Mouse (Mus musculus): Measurements from ENCODE around the gene Pex7.

Gene Pex7

GRCm38 (mm10) chr10:19880437-19880836 lies 27.1 kb downstream of the Pex7 start:
- in situ Hi-C loops (cut with MboI, MseI): no loop called here

DNA sequence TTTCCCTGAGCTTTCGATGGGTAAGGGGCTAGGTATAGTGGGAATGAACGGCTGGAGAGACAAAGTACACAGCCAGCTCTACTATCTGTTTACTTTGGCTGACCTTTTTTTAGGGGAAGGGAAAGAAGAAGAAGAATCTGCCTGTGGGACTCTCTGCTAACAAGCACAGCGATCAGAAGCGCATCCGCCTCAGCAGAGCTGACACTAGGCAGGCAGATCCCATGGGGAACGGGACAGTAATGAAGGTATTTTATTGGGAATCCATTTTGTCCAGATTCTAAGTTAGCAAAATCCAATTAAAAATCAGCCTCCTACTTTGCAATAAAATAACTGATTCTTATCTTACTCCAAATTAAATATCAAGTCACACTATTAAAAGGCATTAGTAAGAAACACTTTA lies 28.3 kb downstream of the Pex7 start:
- in situ Hi-C loops (cut with MboI, MseI): no loop called here

DNA sequence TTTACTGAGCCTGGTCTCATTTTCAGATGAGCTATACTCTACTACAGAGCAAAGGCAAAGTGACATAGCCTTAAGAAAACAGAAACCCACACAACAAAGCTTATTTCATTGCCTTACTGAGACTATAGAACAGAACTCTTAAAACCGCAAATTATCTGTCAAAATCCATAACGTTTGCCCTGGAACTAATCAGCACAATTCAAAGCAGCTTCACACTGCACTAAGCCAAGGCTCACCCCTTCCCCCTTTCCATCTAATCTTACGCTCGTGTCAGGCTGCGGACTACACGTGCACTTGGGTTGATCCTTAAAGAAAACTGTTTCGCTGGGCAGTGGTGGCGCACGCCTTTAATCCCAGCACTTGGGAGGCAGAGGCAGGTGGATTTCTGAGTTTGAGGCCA lies 29.8 kb downstream of the Pex7 start:
- in situ Hi-C loops (cut with MboI, MseI): no loop called here

DNA sequence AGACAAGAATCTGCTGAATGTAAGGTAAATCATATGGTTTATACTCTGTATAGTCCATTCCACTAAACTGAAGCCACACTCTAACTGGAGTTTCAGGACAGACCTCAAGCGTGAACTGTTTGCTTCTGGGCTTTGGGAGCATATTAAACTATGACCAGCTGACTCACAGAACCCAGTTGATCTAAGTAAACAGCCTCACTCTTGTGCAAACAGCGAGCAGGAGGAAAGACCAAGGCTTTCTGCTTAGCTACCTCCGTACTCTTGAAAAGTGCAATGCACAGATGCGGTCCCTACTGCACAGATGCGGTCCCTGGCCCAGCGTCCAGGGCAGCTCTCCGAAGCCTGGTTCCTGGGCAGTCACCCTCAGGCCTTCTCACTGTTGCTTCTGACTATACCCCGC lies 30.2 kb downstream of the Pex7 start:
- in situ Hi-C loops (cut with MboI, MseI): no loop called here

DNA sequence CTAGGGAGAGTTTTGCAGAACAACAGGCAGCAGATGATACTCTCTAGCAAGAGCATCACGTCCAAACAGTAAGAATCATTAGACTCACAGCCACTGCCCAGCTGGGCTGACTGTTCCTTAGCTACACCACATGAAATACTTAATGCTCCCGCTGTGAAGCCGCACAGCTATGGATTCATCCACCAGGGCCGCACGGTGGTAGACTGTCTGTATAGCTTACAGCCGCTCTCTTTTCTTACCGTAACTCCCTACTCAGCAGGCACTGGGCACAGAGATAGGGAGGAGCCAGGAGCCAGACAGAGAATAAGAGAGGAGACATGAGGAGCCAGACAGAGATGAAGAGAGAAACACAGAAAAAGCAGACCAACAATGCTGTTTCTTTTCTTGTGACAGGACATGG lies 30.8 kb downstream of the Pex7 start:
- in situ Hi-C loops (cut with MboI, MseI): no loop called here

DNA sequence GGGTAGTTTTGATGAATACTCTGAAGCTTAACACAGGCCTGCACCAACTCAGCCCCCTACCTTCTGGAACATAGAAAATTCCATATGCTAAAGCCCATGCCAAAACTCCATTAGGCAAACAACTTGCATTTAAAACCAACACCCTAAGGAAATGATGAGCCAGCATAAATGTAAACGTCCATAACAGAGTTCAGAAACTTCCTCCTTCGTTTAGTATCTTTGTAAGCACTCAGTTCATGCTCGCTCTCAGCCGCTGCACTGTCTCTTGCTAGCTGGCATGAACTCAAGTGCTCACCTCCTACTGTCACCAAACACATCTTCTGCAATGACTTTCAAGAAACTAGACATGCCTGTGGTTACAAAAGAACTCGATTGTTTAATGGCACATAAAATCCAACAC lies 32.1 kb downstream of the Pex7 start:
- in situ Hi-C loops (cut with MboI, MseI): no loop called here

- in situ Hi-C loops (cut with MboI, MseI): no loop called here
Measured at GRCm38 (mm10) chr10:19855597-19856306, 51.7 kb downstream of the Pex7 start.

GRCm38 (mm10) chr10:19853609-19854008 lies 53.9 kb downstream of the Pex7 start:
- in situ Hi-C loops (cut with MboI, MseI): no loop called here

DNA sequence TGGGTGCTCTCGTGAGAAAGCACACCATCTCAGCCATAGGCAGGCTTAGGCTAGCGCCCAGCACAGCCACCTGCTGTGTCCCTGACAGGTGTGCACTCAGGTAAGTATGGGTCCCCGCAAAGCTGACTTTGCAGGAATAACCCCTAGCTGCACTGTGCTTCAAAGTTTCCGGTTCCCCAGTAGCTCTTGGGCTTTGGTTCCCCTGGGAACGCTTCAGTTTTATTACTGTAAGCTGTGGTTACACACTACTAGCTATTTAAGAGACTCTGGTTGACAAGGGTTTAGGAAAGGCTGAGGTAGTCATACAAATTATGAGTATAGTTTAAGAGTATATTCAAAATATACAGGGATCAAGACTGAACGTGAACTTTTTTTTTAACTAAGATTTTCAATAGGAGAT lies 54.7 kb downstream of the Pex7 start:
- in situ Hi-C loops (cut with MboI, MseI): no loop called here

GRCm38 (mm10) chr10:19850998-19851691 lies 56.3 kb downstream of the Pex7 start, which contains the start of gene Slc35d3:
Gene Slc35d3 (minus strand): TSS chr10:19851459.
- in situ Hi-C loops (cut with MboI, MseI): no loop called here

GRCm38 (mm10) chr10:19850544-19850997 lies 56.9 kb downstream of the Pex7 start:
- in situ Hi-C loops (cut with MboI, MseI): no loop called here

DNA sequence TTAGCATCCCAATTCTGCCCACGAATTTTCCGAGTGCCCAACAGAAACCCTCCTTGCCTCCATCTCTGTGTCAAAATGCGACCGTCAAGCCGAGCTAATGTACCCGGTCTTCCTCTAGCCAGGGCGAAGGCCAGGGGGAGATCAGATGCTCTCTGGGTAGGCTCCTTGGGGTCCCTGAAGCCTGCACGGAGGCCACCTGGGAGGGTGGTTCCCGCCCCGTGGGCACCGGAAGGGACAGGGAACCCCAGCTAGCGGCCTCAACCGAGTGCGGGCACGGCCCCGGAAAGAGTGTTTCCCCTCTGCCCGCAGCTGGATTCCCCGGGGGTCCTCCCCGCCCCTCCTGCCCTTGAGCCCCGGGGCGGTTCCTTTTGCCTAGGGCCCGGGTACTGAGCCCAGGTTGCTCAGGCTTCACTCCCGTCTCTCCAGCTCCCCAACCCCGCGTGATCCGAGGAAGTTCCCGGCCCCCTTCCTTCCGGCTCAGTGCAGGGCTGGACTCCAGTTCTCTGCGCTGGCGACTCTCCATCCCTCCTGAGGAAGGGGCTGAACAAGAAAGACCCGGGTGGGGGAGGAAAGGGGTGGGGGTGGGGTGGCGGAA lies 57.6 kb downstream of the Pex7 start:
- in situ Hi-C loops (cut with MboI, MseI): no loop called here

DNA sequence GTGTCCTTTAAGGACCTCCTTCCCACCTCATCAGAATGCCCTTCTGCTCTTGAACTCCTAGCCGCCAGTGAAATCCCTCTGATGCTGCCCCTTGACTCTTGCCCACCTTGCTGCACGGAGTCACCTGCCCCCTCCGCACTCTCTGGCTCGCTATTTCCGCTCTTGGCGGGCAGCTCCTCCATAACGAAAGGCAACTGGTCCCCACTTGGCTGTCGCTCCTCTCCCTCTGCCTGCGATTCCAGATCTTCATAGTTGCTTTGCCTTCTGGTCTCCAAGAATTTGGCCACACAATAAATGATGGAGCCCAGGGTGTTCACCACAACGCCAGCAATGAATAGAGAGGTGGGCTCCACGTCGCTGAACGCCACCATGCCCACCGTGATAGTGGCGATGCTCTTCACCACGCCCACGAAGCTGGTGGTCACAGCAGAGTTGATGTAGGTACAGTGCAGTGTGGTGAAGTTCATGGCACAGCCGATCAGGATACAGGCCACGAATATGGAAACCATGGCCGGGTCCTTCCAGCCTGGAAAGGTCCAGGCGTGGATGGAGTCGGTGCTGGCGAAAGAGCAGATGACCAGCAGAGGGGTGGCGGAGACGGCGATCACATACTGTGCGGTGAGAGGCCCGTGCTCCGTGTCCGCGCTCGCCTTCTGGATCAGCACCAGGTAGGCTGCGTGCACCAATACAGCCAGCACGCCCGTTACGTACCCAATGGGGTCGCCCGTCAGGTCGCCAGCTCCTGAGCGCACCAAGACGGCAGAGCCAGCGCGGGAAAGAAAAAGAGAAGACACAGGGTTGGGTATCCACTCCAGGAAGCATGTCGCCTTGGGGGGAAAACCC lies 58.3 kb downstream of the Pex7 start:
- in situ Hi-C loops (cut with MboI, MseI): no loop called here

GRCm38 (mm10) chr10:19839836-19840235 lies 67.7 kb downstream of the Pex7 start:
- in situ Hi-C loops (cut with MboI, MseI): no loop called here

- in situ Hi-C loops (cut with MboI, MseI): no loop called here
Measured at GRCm38 (mm10) chr10:19835887-19836710, 71.4 kb downstream of the Pex7 start.

DNA sequence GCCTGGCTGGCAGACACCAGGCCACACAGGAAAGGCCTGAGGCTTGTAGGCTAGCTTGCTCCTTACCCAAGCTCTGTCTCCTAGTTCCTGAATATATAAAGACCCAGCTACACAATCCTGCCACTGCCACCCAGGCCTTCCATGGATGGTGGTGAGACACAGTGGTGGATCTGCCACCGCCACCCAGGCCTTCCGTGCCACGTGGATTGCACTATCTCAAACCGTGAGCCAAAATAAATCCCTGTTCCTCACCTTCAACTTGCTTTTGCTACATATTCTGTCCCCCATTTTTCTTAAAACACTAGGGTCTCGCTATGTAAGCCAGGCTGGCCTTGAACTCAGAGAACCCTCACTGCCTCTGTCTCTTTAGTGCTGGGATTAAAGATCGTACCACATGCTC lies 73.3 kb downstream of the Pex7 start:
- in situ Hi-C loops (cut with MboI, MseI): no loop called here

GRCm38 (mm10) chr10:19831072-19831849 lies 76.2 kb downstream of the Pex7 start:
- in situ Hi-C loops (cut with MboI, MseI): no loop called here

GRCm38 (mm10) chr10:19820986-19821385 lies 86.5 kb downstream of the Pex7 start:
- in situ Hi-C loops (cut with MboI, MseI): no loop called here

DNA sequence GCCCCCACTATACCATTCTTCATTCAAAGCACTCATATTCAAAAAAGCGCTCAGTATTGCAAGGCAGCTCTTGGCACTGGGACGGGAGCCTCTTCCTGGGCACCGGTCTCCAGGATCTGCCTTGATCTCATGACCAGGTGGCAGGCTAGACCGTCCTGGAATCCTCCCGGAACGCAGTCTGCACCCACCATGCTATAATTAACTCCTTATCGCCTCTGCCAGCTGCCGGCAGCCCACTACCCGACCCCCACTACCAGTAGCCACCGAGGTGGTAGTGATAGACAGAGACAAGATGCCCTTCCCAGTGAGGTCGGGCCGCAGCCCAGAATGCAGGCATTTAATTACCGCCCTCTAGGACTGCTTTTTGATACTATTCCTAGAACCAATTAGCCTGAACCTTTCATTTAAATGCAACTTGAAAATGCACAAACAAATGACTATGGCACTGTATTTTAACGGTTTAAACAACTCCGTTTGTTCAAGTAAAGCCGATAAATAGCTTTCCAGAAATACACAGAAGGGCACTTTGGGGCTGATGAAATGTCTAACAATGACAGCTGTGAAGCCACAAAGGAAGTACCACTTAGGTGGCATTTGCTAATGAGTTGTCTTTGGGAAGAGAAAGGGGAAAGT lies 88.7 kb downstream of the Pex7 start:
- in situ Hi-C loops (cut with MboI, MseI): no loop called here

GRCm38 (mm10) chr10:19815371-19815770 lies 92.1 kb downstream of the Pex7 start:
- in situ Hi-C loops (cut with MboI, MseI): no loop called here

Measured in T-helper 1 cell (primary cell).